Comparison of ENCODE assay signal across 31 mouse cellular contexts in the genomic region with DNA sequence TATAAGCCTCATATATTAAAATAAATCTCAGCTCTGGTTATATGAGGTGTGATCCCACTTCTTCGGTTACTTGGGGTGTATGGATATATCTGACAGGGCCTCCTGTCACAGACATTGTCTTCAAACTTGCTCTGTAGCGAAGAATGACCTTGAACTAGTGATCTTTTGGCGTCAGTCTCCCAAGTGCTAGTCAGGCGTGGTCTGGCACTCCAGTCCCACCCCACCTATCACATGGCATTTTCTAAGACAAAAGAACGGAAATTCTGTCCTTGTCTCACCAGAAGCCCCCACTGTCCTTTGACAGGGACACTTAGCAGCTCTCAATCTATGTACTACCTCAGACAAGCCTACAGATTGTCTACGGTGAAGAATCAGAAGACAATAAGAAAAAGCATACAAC.
"Had no signal": no experiment of that assay in that cellular context is flagged by ENCODE, and none has a peak within 500 bp of the region (broad histone marks: within the 10 kb centered on the region; RNA-seq: fewer than 3 reads in every experiment).

No protein-coding gene starts in this region.

- H3K4me3 ChIP-seq: limb, embryonic 10.5 days; limb, embryonic 12.5 days; limb, embryonic 13.5 days; limb, embryonic 15.5 days; liver, embryonic 12.5 days; liver, embryonic 13.5 days; liver, embryonic 15.5 days; lung, embryonic 15.5 days; megakaryocyte, embryonic 14.5 days; midbrain, embryonic 10.5 days; midbrain, embryonic 12.5 days; midbrain, embryonic 13.5 days; midbrain, embryonic 15.5 days; myocyte; neural tube, embryonic 12.5 days had no signal

- ATAC-seq: liver, embryonic 12.5 days; liver, postnatal 0 days; lung, postnatal 0 days; midbrain, embryonic 13.5 days; midbrain, embryonic 15.5 days; midbrain, embryonic 16.5 days had no signal

- H3K27ac ChIP-seq: limb, embryonic 10.5 days; limb, embryonic 12.5 days; limb, embryonic 13.5 days; limb, embryonic 15.5 days; liver, embryonic 12.5 days; liver, embryonic 13.5 days; liver, embryonic 14.5 days; liver, embryonic 15.5 days; lung, embryonic 15.5 days; macrophage; midbrain, embryonic 10.5 days; midbrain, embryonic 12.5 days; midbrain, embryonic 13.5 days; midbrain, embryonic 15.5 days; neural tube, embryonic 12.5 days had no signal

- H3K4me1 ChIP-seq: limb, embryonic 10.5 days; limb, embryonic 12.5 days; limb, embryonic 13.5 days; limb, embryonic 15.5 days; liver, embryonic 12.5 days; liver, embryonic 13.5 days; liver, embryonic 15.5 days; lung, embryonic 15.5 days; megakaryocyte, embryonic 14.5 days; midbrain, embryonic 12.5 days; midbrain, embryonic 13.5 days; midbrain, embryonic 15.5 days; neural tube, embryonic 12.5 days had no signal

- H3K4me2 ChIP-seq: limb, embryonic 12.5 days; limb, embryonic 13.5 days; limb, embryonic 15.5 days; liver, embryonic 11.5 days; liver, embryonic 12.5 days; liver, embryonic 13.5 days; liver, embryonic 15.5 days; lung, embryonic 14.5 days; lung, embryonic 15.5 days; midbrain, embryonic 12.5 days; midbrain, embryonic 13.5 days; midbrain, embryonic 15.5 days; neural tube, embryonic 12.5 days had no signal

- DNase-seq: left cerebral cortex, postnatal 4 days; liver; liver, embryonic 13.5 days; liver, postnatal 0 days; lung, adult 18-20 months; lung, adult 2 months; lung, embryonic 14.5 days; lung, postnatal 10 days; lung, postnatal 14 days; lung, postnatal 36 days; lung, postnatal 4 days; midbrain, embryonic 14.5 days had no signal

- H3K9ac ChIP-seq: limb, embryonic 12.5 days; limb, embryonic 13.5 days; limb, embryonic 15.5 days; liver, embryonic 12.5 days; liver, embryonic 13.5 days; liver, embryonic 14.5 days; liver, embryonic 15.5 days; liver, postnatal 0 days; lung, embryonic 14.5 days; lung, embryonic 15.5 days; midbrain, embryonic 12.5 days; midbrain, embryonic 13.5 days; midbrain, embryonic 15.5 days; neural tube, embryonic 12.5 days had no signal

- H3K9me3 ChIP-seq: limb, embryonic 10.5 days; limb, embryonic 13.5 days; limb, embryonic 15.5 days; liver, embryonic 12.5 days; liver, embryonic 13.5 days; liver, embryonic 15.5 days; lung, embryonic 15.5 days; midbrain, embryonic 10.5 days; midbrain, embryonic 12.5 days; midbrain, embryonic 13.5 days; midbrain, embryonic 15.5 days; neural tube, embryonic 12.5 days had no signal

- H3K27me3 ChIP-seq: limb, embryonic 12.5 days; limb, embryonic 13.5 days; limb, embryonic 15.5 days; liver, embryonic 12.5 days; liver, embryonic 13.5 days; liver, embryonic 15.5 days; lung, embryonic 15.5 days; midbrain, embryonic 12.5 days; midbrain, embryonic 13.5 days; midbrain, embryonic 15.5 days; neural tube, embryonic 12.5 days had no signal

- H3K36me3 ChIP-seq: limb, embryonic 10.5 days; limb, embryonic 12.5 days; limb, embryonic 13.5 days; limb, embryonic 15.5 days; liver, embryonic 12.5 days; liver, embryonic 13.5 days; liver, embryonic 15.5 days; lung, embryonic 15.5 days; midbrain, embryonic 10.5 days; midbrain, embryonic 12.5 days; midbrain, embryonic 13.5 days; midbrain, embryonic 15.5 days; neural tube, embryonic 12.5 days had no signal
